Mouse (Mus musculus) heart, adult 2 months (tissue): ENCODE results near the gene Tfr2. TPM values are rescaled to one million over a fixed set of nuclear protein-coding genes. Genes with fewer than 3 reads are reported as not detected.

ENCODE experiments used
- DNase-seq, 2 experiments: peaks; one replicate each; pipeline ENCODE4 v3.0.0; 2021
- H3K27ac ChIP-seq: fragments of 200-600 bp; 2 replicates; pipeline ENCODE4 v1.8.1; 2022
- H3K27me3 ChIP-seq: fragments of 200-500 bp; 2 replicates; pipeline ENCODE4 v1.6.1; 2012; ENCODE audit warnings: mild to moderate bottlenecking, low read length, inconsistent platforms, mixed read lengths; ENCODE audit not compliant: control insufficient read depth, insufficient read depth
- H3K36me3 ChIP-seq: fragments of 200-500 bp; 2 replicates; pipeline ENCODE4 v1.6.1; 2012; ENCODE audit warnings: low read length, inconsistent platforms; ENCODE audit not compliant: control insufficient read depth, insufficient read depth
- H3K4me1 ChIP-seq: fragments of 200-500 bp; 2 replicates; pipeline ENCODE4 v1.6.1; 2011; ENCODE audit warnings: low read length; ENCODE audit not compliant: control insufficient read depth, insufficient read depth
- H3K4me3 ChIP-seq: fragments of 200-600 bp; 2 replicates; pipeline ENCODE4 v1.8.1; 2022
- H3K79me2 ChIP-seq: fragments of 200-500 bp; replicated peaks from 2 replicates; pipeline ENCODE4 v1.6.1; 2012; ENCODE audit warnings: mild to moderate bottlenecking, inconsistent platforms, low read length, moderate library complexity, mixed read lengths; ENCODE audit not compliant: control insufficient read depth, insufficient read depth
- H3K9ac ChIP-seq: fragments of 200-500 bp; 2 replicates; pipeline ENCODE4 v1.6.1; 2012; ENCODE audit warnings: low read depth, mild to moderate bottlenecking, control low read depth, inconsistent platforms, low read length, mixed read lengths
- CTCF ChIP-seq: fragments of 200-600 bp; IDR thresholded peaks from 2 replicates; pipeline ENCODE4 v1.8.1; 2022; ENCODE audit warnings: antibody characterized with exemption, mild to moderate bottlenecking, moderate library complexity
- EP300 ChIP-seq: fragments of 200-500 bp; IDR thresholded peaks from 2 replicates; pipeline ENCODE4 v1.6.1; 2011; ENCODE audit warnings: low read depth, low read length, control low read depth; ENCODE audit not compliant: insufficient read depth
- POLR2A ChIP-seq: fragments of 200-500 bp; IDR thresholded peaks from 2 replicates; pipeline ENCODE4 v1.6.1; 2011; ENCODE audit warnings: mild to moderate bottlenecking, low read depth, low read length, control low read depth; ENCODE audit not compliant: insufficient read depth
- WGBS: fragments of 180-500 bp; shearing (Covaris S2); methylation state at CpG from one replicate; pipeline ENCODE4 v1.1.7; 2018; 5-methylcytosine and 5-hydroxymethylcytosine counted together
- intact Hi-C: fragments of 180-260 bp; cut with DNase I; formaldehyde crosslinking; loops from one replicate; pipeline ENCODE4 v1.15.1; 2025
- polyA plus RNA-seq: library from polyadenylated mRNA; depleted of rRNA; stranded (reverse); fragments of >200 nt; gene quantifications from 2 replicates; pipeline ENCODE4 v1.2.3, GENCODE M21; 2012
- total RNA-seq, 2 experiments: library from RNA; stranded (reverse); gene quantifications; 2 replicates each; pipeline ENCODE4 v1.2.3; 2021

The Tfr2 gene
- total and polyA plus RNA-seq, 3 experiments = 0.09 to 0.35 TPM; not detected in 1

DNA sequence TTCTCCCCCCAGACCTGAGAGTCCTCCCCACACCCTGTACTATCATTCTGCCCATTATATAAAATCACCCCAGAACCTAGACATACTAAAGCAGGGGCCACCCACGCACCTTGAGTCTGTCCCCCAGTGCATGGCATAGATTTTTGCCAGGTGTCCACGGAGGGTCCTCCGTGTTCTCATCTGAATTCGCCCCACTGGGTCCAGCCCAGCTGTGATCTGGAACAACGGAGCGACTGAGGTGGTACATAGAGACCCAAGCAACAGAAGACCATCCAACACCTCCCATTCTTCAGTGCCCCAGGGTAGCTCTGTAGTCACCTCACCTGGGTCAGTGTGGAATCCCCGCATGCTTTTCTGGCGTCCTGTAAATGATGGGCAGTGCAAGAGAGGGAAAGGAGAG, 39.6 kb upstream of the Tfr2 start:
- H3K27me3 ChIP-seq = no peaks in the 10 kb centered on the region
- H3K27ac ChIP-seq = peak overlapping the region; percentile 100
- H3K79me2 ChIP-seq = peaks cover 5% of the 10 kb centered on the region; the same call in 1 of the 2 replicates
- DNase-seq = no peak
- H3K4me1 ChIP-seq = peaks cover 2% of the 10 kb centered on the region; the same call in 1 of the 2 replicates
- no peaks in the 10 kb centered on the region for H3K36me3 ChIP-seq
- 66% methylated on average over 8 of the region's 8 CpGs for WGBS
- TF ChIP-seq EP300 (no peak), CTCF (no peak), POLR2A (no peak)
- peak overlapping the region; percentile 1 for H3K9ac ChIP-seq
- intact Hi-C loops = loop anchor here (1.0 to 5.0 kb wide), 2 partner anchors 28 to 217 kb away; partner anchors contain the start of genes Pop7 and Tsc22d4
- H3K4me3 ChIP-seq = peak overlapping the region; percentile 72

GRCm38 (mm10) chr5:137530588-137531413, 38.8 kb upstream of the Tfr2 start:
- no peaks in the 10 kb centered on the region for H3K27me3 ChIP-seq
- intact Hi-C loops = loop anchor here (1.0 to 5.0 kb wide), 3 partner anchors 20 to 216 kb away; partner anchors contain the start of genes Pop7 and Tsc22d4
- 1% methylated on average over 46 of the region's 46 CpGs for WGBS
- peak; percentile 82 to 86 for DNase-seq
- H3K9ac ChIP-seq = peak overlapping the region; percentile 86
- peak overlapping the region; percentile 100 for H3K27ac ChIP-seq
- peak overlapping the region; percentile 72 for H3K4me3 ChIP-seq
- H3K79me2 ChIP-seq = peaks cover 5% of the 10 kb centered on the region; the same call in 1 of the 2 replicates
- H3K36me3 ChIP-seq = no peaks in the 10 kb centered on the region
- TF ChIP-seq POLR2A (no peak; the same call in 1 of the 2 replicates), CTCF (no peak), EP300 (0 out of 2 replicates have a peak, but pooled peaks have one; percentile 41)
- peaks cover 2% of the 10 kb centered on the region; the same call in 1 of the 2 replicates for H3K4me1 ChIP-seq

GRCm38 (mm10) chr5:137531414-137532130, 38.1 kb upstream of the Tfr2 start:
- intact Hi-C loops = loop anchor here (1.0 to 5.0 kb wide), 4 partner anchors 21 to 255 kb away; partner anchors contain the start of genes Fbxo24, Gm20605, Lrch4 and Mepce
- TF ChIP-seq CTCF (no peak), POLR2A (0 out of 2 replicates have a peak, but pooled peaks have one; percentile 7)
- DNase-seq = peak; percentile 78 to 80

DNA sequence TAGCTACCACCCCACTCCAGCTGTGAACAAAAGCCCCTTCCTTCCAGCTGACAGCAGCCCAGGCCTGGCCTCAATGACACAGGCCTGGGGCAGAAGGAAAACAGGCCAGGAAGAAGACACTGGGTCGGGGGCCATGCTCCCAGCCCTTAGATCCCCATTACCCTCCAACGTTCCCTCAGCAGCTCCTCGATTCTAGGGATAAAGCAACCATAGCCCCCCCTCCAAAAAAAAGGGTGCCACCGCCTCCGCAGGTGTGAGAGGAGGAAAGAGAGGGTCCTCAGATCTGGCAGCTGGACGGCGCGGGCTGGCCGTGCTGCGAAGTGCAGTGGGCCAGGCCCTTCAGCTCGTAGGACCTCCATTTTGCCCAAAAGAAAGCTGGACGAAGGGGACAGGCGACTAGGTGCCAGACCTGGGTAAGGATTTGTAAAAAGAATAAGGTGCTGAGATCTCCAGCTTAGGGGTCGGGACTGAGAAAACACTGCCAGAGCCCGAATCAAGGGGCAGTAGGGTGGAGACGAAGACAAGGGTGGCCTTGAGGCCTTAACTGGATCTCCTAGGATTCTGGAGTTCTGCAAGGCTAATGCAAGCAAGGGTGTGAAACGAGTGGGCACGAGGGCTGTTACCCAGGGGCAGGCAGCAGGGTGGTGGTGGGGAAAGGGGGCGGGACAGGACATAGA, 37.4 kb upstream of the Tfr2 start:
- peak in 1 of 2 experiments; percentile 64 for DNase-seq
- WGBS = under 1% methylated on average over 19 of the region's 19 CpGs
- Histone ChIP-seq H3K4me3 (peak overlapping the region; percentile 72), H3K36me3 (no peaks in the 10 kb centered on the region), H3K9ac (peak overlapping the region; percentile 86), H3K79me2 (peaks cover 5% of the 10 kb centered on the region; the same call in 1 of the 2 replicates), H3K27ac (peak overlapping the region; percentile 100), H3K4me1 (peaks cover 2% of the 10 kb centered on the region; the same call in 1 of the 2 replicates), H3K27me3 (no peaks in the 10 kb centered on the region)
- intact Hi-C loops = loop anchor here (2.0 to 5.0 kb wide), 3 partner anchors 97 to 255 kb away; partner anchors contain the start of genes Fbxo24, Gm20605, Lrch4 and Mepce
- TF ChIP-seq POLR2A (no peak), CTCF (no peak), EP300 (no peak)

More at GRCm38 (mm10) chr5:137531414-137532130, 38.1 kb upstream of the Tfr2 start:
- Histone ChIP-seq H3K27me3 (no peaks in the 10 kb centered on the region), H3K9ac (peak overlapping the region; percentile 86), H3K36me3 (no peaks in the 10 kb centered on the region), H3K27ac (peak overlapping the region; percentile 100), H3K4me1 (peaks cover 2% of the 10 kb centered on the region; the same call in 1 of the 2 replicates), H3K4me3 (peak overlapping the region; percentile 72), H3K79me2 (peaks cover 5% of the 10 kb centered on the region; the same call in 1 of the 2 replicates)
- 0% methylated on average over 50 of the region's 51 CpGs for WGBS

GRCm38 (mm10) chr5:137532808-137533116, 36.9 kb upstream of the Tfr2 start:
- intact Hi-C loops = loop anchor here (2.0 to 5.0 kb wide), 3 partner anchors 96 to 254 kb away; partner anchors contain the start of genes Fbxo24, Gm20605, Lrch4 and Mepce
- peak overlapping the region; percentile 86 for H3K9ac ChIP-seq
- H3K79me2 ChIP-seq = peaks cover 5% of the 10 kb centered on the region; the same call in 1 of the 2 replicates
- TF ChIP-seq EP300 (no peak), CTCF (no peak), POLR2A (no peak)
- 0% methylated on average over 11 of the region's 12 CpGs for WGBS
- H3K4me3 ChIP-seq = peak overlapping the region; percentile 72
- H3K27ac ChIP-seq = peak overlapping the region; percentile 100
- DNase-seq = no peak
- no peaks in the 10 kb centered on the region for H3K36me3 ChIP-seq
- peaks cover 2% of the 10 kb centered on the region; the same call in 1 of the 2 replicates for H3K4me1 ChIP-seq
- H3K27me3 ChIP-seq = no peaks in the 10 kb centered on the region
